Mouse (Mus musculus) mesoderm, embryonic 11.5 days (tissue): ENCODE measurements at regions not wholly inside any gene's neighbourhood (a gene's known extent, or its start where the extent isn't known, plus 50 kb on each side); places are given as distances from the start of the nearest gene placed in this dataset.
"Not testable (repeated sequence)": the region's sequence is repeated elsewhere in the genome, so short reads cannot be mapped to it uniquely, and the experiment has no call there.

Experiments
- DNase-seq: peaks from one replicate; pipeline ENCODE4 v3.0.0-alpha.2; 2012; ENCODE audit warnings: low read depth, low spot score

DNA sequence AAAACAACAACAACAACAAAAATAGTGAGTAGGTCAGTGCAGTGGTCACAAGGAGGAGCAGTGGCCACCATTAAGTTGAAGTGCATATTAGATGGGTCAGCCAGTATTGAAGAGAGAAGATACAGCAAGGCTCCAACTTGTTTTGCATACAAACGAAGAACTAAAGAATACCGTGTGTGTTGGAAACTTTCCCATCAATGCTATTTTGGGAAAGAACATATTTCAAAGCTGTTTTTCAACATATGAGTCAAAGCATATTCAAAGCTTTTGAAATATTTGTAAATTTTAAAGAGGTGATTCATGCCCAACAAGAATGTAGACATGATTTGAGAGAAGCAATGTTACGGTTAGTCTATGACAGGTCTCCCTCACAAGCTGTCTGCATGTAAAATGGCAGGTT lies 157.9 kb upstream of the Fer start:
- DNase-seq: no peak

DNA sequence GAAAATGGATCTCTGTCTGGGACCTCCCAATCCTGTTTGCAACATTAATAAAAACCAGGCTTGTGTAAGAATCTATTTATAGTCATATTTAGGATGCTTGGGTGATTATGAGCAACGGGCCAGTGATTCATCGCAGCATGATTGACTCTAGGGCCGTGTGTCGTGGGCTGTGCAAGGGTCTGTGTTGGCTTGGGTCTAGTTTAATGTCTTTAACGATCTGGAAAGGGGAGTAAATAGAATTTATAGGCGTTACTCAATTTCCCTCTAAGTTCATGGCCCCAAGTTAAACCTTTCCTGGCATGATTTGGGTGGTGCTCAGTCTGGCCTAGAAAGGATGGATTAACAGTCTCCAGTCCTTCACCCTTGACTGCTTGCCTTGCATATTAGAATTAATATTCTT lies 149.9 kb upstream of the Fer start:
- DNase-seq: no peak

DNA sequence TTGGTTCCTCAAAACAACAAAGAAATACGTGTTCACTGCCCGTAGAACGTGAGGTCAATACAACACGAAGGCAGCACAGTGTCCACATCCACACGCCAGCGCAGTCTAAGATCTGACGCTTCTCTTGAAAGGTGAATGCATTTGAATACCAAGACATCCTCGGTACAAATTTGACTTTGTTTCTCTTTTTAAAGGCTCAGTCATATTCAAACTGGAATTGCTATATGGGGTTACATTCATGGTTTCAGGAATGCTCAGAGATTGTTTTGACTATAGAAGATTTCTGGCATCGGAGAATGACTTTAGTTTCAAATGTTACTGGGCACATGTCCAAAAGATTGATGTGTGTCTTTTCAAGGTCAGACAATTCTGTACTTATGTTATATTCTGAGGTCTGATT lies 147.2 kb upstream of the Fer start:
- DNase-seq: no peak

DNA sequence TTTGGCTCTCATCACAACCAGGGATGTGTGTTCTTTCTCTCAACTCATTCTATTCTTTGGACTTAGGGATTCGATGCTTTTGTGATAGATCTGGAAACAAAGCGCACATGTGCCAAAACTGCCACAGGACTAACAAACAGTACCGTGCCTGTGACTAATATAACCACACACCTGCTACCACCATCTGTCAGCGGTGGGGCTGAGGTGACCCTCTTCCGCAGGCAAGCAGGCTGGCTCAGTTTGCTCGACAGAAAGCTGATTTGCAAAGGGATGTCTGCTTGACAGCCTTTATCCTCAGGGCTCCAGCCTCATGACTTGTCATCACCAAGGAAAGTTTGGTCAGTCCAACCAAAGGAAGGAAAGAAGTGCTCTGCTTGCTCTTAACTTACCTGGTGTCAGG lies 146.7 kb upstream of the Fer start:
- no peak for DNase-seq

DNA sequence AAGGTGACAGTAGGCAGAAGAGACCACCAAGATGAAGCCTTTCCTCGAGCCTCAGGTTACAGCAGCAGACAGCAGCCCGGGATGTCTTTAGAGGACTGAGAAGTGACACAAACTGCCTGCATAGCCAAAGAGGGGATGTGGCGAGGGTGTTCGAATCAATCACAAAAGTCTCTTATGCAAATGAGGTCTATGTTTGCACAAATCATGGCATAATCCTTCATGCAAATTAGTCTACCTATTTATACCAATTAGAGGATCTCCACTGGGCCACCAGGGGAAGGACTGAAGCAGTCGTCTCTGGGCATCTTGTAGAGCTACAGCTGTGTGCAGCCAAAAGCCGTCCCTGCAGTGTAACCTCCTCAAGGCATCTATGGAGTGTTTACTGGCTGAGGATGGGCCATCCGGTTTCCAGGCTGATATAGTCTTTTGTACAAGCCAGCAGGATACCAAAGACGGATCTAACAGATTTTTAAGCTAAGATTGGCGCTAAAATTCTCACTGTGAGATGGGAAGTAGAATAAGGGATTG lies 145.7 kb upstream of the Fer start:
- DNase-seq: no peak

DNA sequence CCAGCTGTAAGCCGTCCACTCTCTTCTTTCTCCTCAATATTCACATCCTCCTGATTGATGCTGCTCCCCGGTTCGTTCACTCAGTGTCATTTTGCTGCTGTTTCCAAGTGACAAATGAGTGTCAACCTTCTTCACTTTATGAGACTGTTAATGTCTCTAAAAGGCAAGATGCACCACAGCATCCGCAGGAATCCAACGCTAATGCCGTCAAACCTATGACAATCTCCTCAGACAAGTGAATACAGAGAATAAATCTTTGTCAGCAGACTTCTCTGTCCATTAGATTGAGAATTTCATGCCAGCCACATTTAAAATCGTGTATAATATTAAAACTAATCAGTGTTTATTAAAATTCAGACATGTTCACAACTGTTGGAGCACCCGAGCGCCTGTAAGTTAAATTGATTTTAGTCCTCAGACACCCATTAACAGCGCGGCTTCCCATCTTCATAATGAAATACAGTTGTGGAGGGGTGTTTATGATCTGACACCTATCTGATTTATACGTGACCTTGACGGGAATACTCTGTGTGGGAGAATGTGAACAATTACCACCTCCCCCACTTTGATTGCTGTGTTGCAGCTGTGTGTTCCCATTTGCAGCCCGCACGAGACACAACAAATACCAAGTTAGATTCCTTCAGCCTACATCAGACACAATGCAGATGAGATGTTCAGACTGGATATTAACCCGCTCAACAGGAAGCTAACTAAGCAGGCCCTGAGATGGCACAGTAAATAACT lies 143.7 kb upstream of the Fer start:
- DNase-seq: peak; percentile 25

DNA sequence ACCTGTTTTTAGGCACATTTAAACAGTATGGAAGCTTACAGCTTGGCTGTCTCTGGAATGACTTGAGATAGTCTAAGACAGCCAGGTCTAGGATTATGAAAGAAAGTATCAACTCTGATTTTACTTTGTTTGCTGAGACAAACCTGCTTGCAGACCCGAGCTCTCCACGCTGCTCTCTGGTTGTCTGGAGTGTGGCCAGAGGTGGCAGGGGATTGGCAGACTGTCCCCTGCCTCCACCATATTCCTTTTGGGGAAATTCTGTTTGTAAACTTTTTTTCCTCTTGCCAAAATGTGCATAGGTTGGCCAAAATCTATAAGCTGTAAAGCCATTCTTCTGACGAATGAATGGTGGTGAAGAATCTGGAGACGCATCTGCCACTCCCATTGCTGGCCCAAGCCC lies 143.1 kb upstream of the Fer start:
- no peak for DNase-seq

DNA sequence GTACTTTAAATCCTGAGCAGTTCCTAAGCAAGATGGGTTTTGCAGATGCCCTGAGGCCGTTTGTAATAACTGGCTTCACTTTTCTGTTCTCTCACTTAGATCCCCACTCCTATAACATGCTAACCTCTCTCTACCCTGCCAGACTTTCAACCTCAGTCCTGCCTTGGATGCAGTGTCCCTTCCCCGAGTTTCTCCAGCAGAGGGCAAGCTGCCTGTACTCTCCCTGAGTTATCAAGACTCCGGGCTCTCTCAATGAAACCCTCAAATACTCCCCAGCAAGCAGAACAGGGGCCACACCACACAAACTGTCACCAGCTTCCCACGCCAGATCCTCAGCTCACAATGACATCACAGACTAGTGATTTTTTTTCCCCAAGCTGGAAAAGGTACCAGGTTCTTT lies 142.0 kb upstream of the Fer start:
- no peak for DNase-seq

DNA sequence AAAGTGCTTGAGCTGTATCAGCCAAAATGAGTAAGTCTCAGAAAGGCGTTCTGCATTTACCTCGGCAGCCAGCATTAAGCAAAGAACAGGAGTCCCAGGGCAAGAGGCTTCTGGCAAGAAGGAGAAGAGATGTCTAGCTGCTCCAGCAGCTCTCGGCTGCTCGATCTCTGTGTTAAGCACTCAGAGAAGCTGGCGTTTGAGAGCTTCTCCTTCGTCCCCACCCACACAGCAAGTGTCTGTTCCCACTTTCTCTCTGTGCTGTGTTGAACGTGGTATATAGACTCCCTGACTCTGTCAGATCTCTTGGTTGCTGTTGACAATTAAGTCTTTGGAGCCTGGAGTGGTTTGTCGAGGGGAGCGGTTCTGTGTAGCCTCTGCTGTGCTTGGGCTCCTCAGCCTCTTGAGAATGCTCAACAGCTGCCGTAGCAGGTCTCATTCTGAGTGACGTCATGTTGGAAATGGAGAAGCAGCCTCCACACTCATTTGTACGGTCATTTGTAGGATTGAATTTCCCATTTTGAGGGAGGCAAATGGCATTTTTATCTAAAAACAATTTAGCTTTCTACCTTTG lies 140.3 kb upstream of the Fer start:
- DNase-seq: no peak

DNA sequence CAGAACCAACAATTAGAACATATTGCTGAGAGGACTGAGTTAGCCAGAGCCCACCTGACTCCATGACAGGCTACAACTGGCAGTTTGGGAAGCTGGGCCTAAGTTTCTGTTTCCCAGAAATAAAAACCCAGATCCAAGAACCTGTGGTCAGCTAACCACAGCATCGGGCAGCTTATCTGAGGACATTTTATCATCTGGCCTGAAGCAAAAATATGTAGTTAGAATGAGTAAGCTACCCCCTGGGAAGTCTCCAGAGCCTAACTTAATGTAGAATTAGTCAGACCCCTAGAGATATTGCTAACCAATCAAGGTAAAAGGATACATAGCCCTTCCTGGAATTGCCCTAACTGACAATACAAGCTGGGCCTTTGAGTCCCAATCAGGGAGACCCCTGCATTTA lies 124.7 kb upstream of the Fer start:
- no peak for DNase-seq

DNA sequence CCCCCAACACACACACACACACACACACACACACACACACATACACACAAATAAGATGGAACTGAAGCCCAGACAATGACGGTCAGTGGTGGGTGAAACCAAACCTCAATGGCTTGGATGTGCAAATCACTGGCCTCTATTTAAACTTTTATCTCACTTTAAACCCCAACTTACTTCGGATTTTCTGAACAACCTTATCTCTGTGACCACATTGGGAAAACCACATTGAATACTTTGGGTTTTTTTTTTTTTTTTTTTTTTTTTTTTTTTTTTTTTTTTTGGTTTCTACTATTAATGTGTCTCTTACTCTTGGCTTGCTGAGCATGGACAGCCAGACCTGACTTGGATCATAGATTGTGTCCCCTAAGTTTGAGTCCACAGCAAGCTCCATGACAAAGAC lies 123.2 kb upstream of the Fer start:
- DNase-seq: no peak

DNA sequence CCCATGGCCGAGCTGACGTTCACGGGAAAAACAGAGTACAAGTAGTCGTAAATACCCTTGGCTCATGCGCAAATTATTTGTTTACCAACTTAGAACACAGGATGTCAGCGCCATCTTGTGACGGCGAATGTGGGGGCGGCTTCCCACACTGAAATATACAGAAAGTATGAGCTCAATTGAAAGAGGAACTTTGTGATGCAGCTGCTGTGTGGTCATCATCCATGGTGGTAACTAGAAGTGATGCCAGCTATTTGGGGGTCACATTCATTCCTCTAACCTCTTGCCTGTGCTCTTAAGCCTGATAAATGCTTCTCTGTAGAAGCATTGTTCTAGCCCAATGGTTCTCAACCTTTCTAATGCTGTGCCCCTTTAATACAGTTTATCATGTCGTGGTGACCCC lies 113.6 kb upstream of the Fer start:
- not testable (repeated sequence) for DNase-seq

DNA sequence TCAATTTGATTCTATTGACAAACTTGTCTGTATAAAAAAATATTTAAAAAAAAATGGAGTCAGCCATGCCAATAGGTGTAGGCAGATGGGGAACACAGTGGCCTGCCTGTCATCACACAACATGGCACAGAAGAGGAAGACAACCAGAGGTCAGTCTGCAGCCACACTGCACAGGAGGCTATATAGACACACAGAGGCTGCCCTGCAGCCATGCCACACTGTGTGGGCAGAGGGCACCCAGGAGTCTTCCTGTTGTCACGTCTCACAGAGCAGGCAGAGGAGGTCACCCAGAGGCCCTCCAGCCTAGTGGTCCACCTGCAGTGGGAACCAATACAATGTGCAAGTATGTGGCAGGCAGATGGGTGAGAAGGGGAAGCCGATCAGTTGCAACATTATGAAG lies 108.5 kb upstream of the Fer start:
- no peak for DNase-seq

DNA sequence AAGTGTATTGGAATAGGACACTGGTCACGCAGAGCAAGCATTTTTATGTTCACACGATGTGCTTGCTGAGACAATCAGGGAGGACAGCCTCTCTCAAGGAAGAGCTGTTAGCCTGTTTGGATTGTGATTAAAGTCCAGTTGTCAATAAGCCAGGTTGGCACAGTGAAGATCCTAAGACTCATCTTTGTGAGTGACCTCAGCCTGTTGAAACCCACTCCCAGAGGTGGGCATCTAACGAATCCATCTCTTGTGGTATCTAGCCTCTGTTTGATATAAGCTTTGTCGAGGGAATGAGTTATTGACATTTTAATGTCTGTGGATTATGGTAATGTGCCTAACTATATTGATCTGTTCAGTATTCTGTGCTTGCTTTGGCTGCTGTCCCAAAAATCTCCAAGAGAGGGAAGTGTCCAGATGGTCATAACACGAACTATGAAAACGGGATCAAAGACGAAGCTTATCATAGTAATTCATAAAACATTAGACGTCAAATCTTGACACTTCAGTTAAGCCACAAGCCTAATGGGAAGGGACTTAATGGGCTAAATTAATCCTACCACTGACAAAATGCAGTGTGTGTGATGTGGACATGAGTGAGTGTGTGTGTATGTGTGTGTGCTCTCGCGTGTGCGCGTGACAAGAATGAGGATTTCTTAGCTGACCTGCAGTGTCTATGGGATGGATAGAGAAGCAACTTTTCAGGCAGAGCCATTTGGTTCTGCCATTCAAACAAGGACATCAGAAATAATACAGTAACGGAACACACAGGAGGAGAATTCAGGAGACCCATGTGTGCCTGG lies 104.8 kb upstream of the Fer start:
- no peak for DNase-seq

DNA sequence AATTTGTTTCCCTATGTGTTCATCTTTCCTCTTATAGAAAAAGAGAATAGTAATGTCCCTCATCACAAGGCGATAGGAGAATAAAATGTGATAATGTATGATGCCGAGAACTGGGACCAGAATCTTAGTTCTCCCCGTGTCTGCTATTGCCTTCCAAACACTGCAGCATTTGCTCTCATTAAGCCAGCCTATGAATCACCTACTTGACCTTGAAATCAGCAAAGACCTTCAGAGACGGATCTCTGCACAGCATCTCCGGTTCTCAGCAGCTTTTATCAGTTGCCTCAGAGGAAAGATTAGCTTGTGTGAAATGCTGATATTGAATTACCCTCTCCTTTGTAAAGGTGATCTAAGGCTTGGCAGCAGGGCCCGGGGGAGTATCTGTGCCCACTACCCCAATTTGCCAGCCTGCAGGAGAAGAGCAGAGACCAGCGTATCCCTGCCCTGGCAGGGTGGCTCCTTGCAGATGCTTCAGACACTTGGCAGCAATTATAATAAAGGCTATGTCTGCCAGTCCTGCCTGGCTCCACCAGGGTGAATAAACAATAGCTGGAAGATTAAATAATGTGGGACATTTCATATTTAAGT lies 104.0 kb upstream of the Fer start:
- no peak for DNase-seq

DNA sequence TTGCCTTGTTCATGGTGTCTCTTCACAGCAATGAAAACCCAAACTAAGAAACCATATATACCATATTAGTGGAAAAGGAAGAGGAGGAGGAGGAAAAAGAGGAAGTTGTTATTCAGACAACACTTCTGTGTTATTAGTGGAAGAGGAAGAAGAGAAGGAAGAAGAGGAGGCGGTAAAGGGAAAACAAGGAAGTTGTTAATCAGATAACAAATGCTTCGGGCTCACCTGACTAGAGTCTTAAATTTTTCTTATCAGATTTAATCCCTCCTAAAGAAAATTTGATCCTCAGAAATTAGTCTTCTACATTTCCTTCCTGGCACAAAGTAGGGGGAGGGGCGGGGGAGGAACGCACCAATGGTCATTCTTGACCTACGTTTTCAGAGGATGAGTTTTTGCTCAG lies 101.8 kb upstream of the Fer start:
- DNase-seq: no peak

DNA sequence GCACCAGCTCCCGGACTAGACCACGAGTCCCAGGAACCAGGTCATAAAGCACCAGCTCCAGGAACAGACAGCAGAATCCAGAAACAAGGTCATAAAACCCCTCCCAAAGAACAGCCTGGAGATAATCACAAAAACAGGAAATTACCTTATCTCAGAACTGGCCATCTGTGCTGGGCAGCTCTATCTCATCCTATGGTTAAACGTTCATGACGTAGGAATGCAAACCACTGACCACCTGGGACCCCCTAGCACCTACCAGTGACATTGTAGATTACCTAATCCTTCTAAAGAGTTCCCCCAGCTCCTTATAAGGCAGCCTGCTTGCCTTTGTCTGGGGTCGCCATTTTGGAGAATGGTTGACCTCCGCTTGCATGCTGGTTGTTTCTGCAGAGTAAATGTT lies 91.8 kb upstream of the Fer start:
- DNase-seq: no peak

DNA sequence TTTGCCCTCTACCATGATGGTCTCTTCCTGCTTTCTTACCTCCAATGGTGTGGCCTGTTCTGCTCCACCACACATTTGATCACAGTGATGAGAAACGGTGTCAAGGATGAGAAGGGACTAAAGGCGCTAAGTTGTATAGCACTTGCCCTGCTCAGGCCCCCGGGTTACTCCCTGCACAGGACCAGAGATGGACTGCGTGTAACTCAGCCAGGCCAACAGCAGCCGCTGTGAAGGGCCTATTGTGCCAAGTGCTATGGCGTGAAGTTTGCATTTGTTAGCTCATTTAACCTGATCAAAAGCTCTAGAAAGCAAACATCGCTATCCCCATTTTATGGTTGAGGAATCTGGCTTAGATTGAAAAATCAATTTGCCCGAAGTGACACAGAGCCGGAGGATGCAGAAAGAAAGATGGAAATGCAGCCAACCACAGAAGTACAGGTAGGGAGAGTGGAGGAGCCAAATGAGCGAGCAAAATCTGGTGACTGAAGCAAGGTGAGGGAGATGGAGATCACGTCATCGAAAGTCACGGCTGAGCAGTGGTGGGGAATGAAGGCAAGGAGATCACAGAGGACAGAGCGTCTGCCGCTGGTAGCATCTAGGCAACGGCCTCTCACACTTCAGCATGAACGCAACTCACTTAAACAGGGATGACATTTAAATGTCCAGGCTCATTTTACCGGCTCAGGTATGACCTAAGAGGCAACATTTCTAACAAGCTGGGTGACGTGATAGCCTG lies 78.3 kb upstream of the Fer start:
- DNase-seq: no peak

DNA sequence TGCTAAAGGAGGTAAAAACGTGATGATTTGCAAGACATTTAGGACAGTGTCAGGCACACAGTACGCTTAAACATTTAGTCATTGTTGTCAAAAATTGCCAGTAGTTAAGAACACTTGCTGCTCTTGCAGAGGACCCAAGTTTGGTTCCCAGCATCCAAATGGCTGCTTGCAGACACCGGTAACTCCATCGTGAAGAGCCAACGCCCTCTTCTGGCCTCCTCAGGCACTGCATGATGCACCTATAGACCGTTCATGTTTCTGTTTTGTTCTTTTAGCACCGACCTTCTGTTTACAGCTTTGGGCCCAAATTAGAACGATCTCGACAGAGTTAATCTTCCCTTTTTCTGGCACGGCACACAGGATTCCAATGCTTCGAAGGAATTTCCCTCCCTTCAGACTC lies 76.4 kb upstream of the Fer start:
- DNase-seq: no peak

DNA sequence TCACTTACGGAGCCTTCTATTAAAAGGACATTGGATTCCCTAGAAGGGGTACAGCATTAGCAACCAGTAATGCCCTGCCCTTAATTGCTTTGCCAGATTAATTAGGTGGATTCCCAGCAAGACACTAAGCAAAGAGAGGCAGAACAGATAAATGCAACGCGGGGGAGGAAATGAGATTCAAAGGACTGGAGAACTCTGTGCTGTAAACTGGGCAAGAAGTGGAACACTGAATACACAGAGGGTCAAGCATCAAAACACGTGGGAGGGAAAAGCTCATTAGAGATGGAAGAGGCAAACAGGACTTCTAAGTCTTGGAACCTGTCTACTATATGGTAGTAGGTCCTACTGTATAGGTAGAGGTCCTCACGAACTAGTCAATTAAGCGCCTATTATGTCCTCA lies 68.5 kb upstream of the Fer start:
- no peak for DNase-seq

DNA sequence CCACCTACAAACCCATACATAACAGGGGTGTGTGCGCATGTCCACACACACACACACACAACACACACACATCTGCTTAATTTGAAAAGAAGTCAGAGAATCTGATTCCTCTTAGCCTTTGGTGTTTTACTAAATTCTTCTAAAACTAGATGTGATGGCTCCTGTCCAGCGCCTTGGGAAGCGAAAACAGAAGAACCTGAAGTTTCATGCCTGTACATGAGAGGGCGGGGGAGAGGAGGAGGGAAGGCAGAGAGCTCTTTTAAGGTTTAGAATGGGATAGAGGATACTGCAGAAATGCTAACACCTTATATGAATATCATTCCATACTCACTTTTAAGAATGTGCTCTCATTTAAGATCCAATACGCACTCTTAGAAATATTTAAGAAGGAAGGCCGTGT lies 64.5 kb upstream of the Fer start:
- DNase-seq: no peak
